Mouse (Mus musculus) brown adipose tissue, adult 24 weeks (tissue): Measurements from ENCODE around the gene Gzma. TPM values are rescaled to one million over a fixed set of nuclear protein-coding genes. Genes with fewer than 3 reads are reported as not detected.

Experiments used
- H3K27ac ChIP-seq: fragments of 200-500 bp; replicated peaks from 2 replicates; pipeline ENCODE4 v1.5.1; 2012; ENCODE audit warnings: low read depth, mild to moderate bottlenecking, low read length
- H3K4me1 ChIP-seq: fragments of 200-500 bp; 2 replicates; pipeline ENCODE4 v1.6.1; 2012; ENCODE audit warnings: low read length, mixed read lengths; ENCODE audit not compliant: control insufficient read depth, insufficient read depth, insufficient read length
- H3K4me3 ChIP-seq: fragments of 200-500 bp; 2 replicates; pipeline ENCODE4 v1.5.1; 2012; ENCODE audit warnings: low read depth, mild to moderate bottlenecking, low read length, moderate library complexity; ENCODE audit not compliant: insufficient read depth
- polyA plus RNA-seq: library from polyadenylated mRNA; stranded (reverse); fragments of >200 nt; gene quantifications from 2 replicates; pipeline ENCODE4 v1.2.4, GENCODE M21; 2012; ENCODE audit not compliant: missing spikeins, insufficient read depth, insufficient read length

Gene Gzma
- polyA plus RNA-seq, 1 experiment: not detected

GRCm38 (mm10) chr13:113079021-113079420 is 21.8 kb downstream of the Gzma start:
- H3K27ac ChIP-seq: no peak overlapping the region
- H3K4me1 ChIP-seq: no peaks in the 10 kb centered on the region
- H3K4me3 ChIP-seq: no peak overlapping the region

- no peaks in the 10 kb centered on the region for H3K4me1 ChIP-seq
- H3K4me3 ChIP-seq: no peak overlapping the region
- no peak overlapping the region for H3K27ac ChIP-seq
Measured at GRCm38 (mm10) chr13:113064542-113064941, 36.2 kb downstream of the Gzma start.

- Histone ChIP-seq H3K4me3 (no peak overlapping the region), H3K4me1 (no peaks in the 10 kb centered on the region), H3K27ac (no peak overlapping the region)
Measured at GRCm38 (mm10) chr13:113061746-113062145, 39.0 kb downstream of the Gzma start.

- H3K4me3 ChIP-seq: no peak overlapping the region
- no peaks in the 10 kb centered on the region for H3K4me1 ChIP-seq
- H3K27ac ChIP-seq: no peak overlapping the region
Measured at GRCm38 (mm10) chr13:113055826-113056225, 45.0 kb downstream of the Gzma start.

- Histone ChIP-seq H3K4me1 (no peaks in the 10 kb centered on the region), H3K27ac (no peak overlapping the region), H3K4me3 (no peak overlapping the region)
Measured at GRCm38 (mm10) chr13:113054230-113054629, 46.6 kb downstream of the Gzma start.

GRCm38 (mm10) chr13:113047647-113048046 is 53.1 kb downstream of the Gzma start:
- Histone ChIP-seq H3K4me1 (no peaks in the 10 kb centered on the region), H3K27ac (no peak overlapping the region), H3K4me3 (no peak overlapping the region)

GRCm38 (mm10) chr13:113047018-113047417 is 53.8 kb downstream of the Gzma start:
- no peaks in the 10 kb centered on the region for H3K4me1 ChIP-seq
- no peak overlapping the region for H3K27ac ChIP-seq
- no peak overlapping the region for H3K4me3 ChIP-seq

- Histone ChIP-seq H3K27ac (peak within 1 kb of the TSS; percentile 38), H3K4me3 (peak within 1 kb of the TSS; percentile 68)
Measured at GRCm38 (mm10) chr13:113046211-113046883, 54.4 kb downstream of the Gzma start, which contains the start of gene Gpx8. Gpx8 (minus strand) TSS chr13:113046410.

GRCm38 (mm10) chr13:113045458-113046110 is 55.2 kb downstream of the Gzma start:
- peak overlapping the region; percentile 38 for H3K27ac ChIP-seq
- H3K4me3 ChIP-seq: peak overlapping the region; percentile 68
- H3K4me1 ChIP-seq: no peaks in the 10 kb centered on the region

More at GRCm38 (mm10) chr13:113046211-113046883, 54.4 kb downstream of the Gzma start, which contains the start of gene Gpx8:
- H3K4me1 ChIP-seq: no peaks in the 10 kb centered on the region

- Histone ChIP-seq H3K4me3 (peak overlapping the region; percentile 18; the same call in 1 of the 2 replicates), H3K27ac (no peak overlapping the region)
Measured at GRCm38 (mm10) chr13:113044876-113045275, 55.9 kb downstream of the Gzma start.

More at GRCm38 (mm10) chr13:113044876-113045275, 55.9 kb downstream of the Gzma start:
- no peaks in the 10 kb centered on the region for H3K4me1 ChIP-seq

Other genes starting within 250 kb of the Gzma start
- gene Mtrex, start 173.6 kb downstream of the Gzma start, polyA plus RNA-seq: 20.5 and 24.0 TPM in 2 replicates
- 7.3 and 8.1 TPM in 2 replicates for gene Dhx29, start 173.5 kb downstream of the Gzma start, polyA plus RNA-seq
- gene Ccno, start 113.2 kb downstream of the Gzma start, polyA plus RNA-seq: 0.95 TPM in 1 of 2 replicates, not detected in the other
- not detected in 2 replicates for gene Mcidas, start 107.1 kb downstream of the Gzma start, polyA plus RNA-seq
- not detected in 2 replicates for gene Cdc20b, start 65.9 kb downstream of the Gzma start, polyA plus RNA-seq
- 143 and 181 TPM in 2 replicates for gene Gpx8, start 54.6 kb downstream of the Gzma start, polyA plus RNA-seq
- gene Esm1, start 108.7 kb upstream of the Gzma start, polyA plus RNA-seq: not detected in 2 replicates
- gene Gzmk, start 124.9 kb upstream of the Gzma start, polyA plus RNA-seq: not detected in 2 replicates
- gene BC067074, start 192.2 kb upstream of the Gzma start, polyA plus RNA-seq: 2.0 and 5.1 TPM in 2 replicates